Mouse (Mus musculus): ENCODE measurements around the gene Adcy9.

GRCm38 (mm10) chr16:4324967-4325366 is 95.3 kb downstream of the Adcy9 start:
- TF ChIP-seq CTCF (IDR thresholded peaks at IDR 0.05; ENCODE audit: low read depth) (no peak), EP300 (IDR thresholded peaks at IDR 0.05; ENCODE audit: low read depth) (no peak)
